Mouse (Mus musculus): Measurements from ENCODE around the gene S1pr3. TPM values are rescaled to one million over a fixed set of nuclear protein-coding genes. Genes with fewer than 3 reads are reported as not detected.
A peak's percentile ranks its signal among the peaks of the same experiment; 100 is the strongest.

S1pr3 gene
- total RNA-seq, 1 experiment from 2014 or later = 2.8 TPM

DNA sequence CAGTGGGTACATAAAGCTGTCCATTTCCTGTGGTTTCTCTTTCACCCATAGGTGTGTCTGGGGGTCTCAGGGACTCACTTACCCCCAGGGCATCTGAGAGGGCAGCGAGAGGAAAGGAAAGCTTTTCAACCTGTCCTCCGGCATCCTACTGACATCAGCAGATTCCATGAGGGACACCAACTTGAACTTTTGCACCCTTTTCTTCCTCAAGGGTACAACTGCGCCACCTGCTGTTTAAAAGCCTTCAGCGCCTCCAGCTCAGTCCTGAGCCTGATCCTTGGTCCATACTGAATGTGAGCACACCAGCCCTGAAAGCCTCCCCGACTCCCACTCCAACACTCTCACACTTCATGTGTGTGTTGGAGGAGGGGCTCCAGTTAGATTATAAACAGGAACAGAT lies 16.2 kb downstream of the S1pr3 start:
- peak; percentile 77 to 79 for ATAC-seq (replicated peaks in 1 of 2; ENCODE audit: insufficient read depth in 1 of 2, low FRiP score in 2 of 2, low TSS enrichment in 1 of 2, low read depth in 1 of 2, poor library complexity in 2 of 2, severe bottlenecking in 2 of 2)

DNA sequence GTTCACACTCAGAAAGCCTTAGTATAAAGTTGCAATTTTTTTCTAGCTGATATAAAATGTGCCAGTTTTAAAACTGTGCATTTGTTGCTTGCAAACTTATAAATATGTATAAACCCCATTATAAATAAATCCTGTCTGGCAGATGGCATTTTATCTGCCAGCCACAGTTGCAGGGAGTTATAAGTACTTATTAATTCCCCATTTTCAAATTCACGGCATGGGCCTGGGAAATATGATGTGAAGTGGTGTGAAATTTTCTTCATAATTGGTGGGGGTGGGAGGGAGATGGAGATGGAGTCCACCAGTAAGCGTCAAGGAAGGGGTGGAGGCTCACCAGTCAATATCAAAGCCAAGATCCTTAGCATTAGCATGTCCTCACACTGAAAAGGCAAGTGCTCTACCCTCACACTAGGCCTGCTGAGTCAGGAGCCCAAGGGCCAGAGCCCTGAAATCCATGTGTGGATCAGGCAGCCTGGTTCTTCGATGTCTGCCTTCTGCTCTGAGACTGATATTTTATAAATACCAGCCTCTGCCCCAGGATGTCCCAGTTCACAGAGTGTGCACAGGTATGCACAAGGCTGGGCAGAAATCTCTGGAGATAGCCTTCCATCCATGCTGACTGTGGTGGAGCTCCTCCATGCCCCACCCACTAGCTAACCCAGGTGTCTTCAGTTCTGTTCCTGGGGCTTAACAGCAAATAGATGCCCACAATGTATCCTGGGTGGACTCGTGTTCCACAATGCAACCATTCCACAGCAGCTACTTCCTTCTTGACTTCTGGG lies 17.4 kb downstream of the S1pr3 start:
- ATAC-seq (replicated peaks in 1 of 2; ENCODE audit: insufficient read depth in 1 of 2, low FRiP score in 2 of 2, low TSS enrichment in 1 of 2, low read depth in 1 of 2, poor library complexity in 2 of 2, severe bottlenecking in 2 of 2) = no peak

DNA sequence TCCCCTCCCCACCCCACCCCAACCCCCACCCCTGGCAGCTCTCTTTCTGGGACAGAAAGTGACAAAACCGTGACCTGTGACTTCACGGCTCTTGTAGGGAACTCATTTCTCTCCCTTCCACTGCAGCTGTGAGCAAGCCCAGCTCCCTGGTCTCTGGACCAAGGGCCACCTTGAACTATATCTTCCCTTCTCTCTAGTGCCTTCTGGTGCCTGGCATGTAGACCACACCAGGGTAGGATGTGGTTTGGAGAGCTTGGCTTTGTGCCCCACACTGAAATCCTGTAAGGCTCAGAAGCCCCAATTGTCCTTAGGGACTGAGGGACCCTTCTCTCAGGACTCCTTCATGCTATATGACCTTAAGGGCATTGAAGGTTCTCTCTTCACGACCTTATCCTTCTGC lies 24.9 kb downstream of the S1pr3 start:
- peak; percentile 46 to 51; a peak in 3 of 4 replicates for ATAC-seq (replicated peaks in 1 of 2; ENCODE audit: insufficient read depth in 1 of 2, low FRiP score in 2 of 2, low TSS enrichment in 1 of 2, low read depth in 1 of 2, poor library complexity in 2 of 2, severe bottlenecking in 2 of 2)

DNA sequence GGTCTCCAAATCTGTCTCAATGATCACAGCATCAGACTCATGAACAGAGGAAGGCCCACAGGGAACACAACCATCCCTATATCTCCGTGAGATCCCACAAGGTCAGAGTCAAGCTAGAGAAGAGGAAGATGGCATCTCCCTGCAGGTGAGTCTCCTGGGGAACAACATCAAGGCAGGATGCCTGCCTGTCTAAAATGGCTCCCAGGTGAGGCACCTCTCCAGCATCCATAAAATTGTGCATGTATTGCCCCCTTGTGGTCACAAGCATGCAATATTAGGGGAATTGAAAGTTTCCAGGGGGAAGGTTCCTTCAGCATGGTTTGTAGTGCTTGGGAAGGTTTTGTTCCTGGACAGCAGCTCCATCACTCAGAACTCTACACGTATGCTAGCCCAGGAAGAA lies 26.0 kb downstream of the S1pr3 start:
- peak in 1 of 2 experiments; percentile 32; a peak in 1 of 4 replicates for ATAC-seq (replicated peaks in 1 of 2; ENCODE audit: insufficient read depth in 1 of 2, low FRiP score in 2 of 2, low TSS enrichment in 1 of 2, low read depth in 1 of 2, poor library complexity in 2 of 2, severe bottlenecking in 2 of 2)

DNA sequence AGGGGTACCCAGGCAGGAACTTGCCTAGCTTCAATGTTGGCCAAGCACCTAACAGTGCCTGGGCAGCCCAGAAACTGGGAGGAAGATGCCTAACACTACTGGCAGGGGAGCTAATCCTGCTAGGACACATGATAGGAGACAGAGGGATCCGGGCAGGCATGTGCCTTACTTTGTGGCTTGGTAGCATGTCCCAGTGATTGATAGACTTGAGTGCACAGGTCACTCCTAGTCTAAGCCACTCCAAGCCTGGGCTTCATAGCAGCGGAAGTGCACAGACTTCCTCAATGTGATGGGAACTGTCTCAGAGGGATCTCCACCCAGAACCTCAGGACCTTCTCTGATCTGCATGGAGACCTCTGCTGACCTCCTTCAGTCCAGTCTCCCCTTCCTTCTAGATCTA lies 26.7 kb downstream of the S1pr3 start:
- no peak for ATAC-seq (replicated peaks in 1 of 2; ENCODE audit: insufficient read depth in 1 of 2, low FRiP score in 2 of 2, low TSS enrichment in 1 of 2, low read depth in 1 of 2, poor library complexity in 2 of 2, severe bottlenecking in 2 of 2)

DNA sequence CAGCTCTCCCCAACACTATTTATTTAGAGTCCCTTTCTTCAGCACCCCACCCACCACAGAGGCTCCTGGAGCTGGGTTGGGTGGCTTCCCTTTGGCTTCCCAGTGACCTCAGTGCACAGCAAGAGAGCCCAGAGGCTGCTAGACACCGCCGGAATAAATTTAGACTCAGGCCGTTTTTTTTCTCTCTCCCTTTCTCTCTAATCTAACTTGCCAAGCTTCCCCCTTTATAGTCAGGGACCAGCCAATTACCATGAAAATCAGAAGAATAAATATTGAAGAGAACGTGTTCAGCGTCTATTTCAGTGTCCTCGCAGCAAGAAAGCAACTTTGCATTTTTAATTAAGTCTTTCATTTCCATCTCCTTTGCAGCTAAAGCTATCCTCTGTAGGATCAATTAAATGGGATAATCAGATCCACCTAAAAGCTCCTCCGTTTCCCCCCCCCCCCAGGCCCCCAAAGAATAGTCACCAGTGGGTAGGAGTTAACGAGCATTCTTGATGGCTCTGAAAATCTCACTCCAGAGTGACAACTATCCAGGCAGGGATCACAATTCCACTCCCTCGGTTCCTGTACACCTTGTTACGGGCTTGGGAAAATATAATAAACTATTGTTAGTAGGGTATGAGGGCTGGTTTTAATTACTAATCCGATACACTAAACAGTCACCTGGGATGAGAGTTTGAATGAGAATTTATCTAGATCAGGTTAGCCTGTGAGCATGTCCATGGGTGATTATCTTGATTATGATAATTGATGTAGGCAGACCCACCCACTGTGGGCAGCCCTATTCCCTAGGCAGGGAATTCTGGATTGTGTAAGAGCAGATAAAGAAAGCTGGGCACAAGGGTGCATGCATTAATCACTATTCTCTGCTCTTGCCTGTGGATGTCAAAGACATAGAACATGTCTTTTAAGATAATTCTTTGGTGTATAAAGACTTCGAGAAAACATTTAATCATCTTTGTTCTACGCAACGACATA lies 29.0 kb downstream of the S1pr3 start:
- no peak for ATAC-seq (replicated peaks in 1 of 2; ENCODE audit: insufficient read depth in 1 of 2, low FRiP score in 2 of 2, low TSS enrichment in 1 of 2, low read depth in 1 of 2, poor library complexity in 2 of 2, severe bottlenecking in 2 of 2)

DNA sequence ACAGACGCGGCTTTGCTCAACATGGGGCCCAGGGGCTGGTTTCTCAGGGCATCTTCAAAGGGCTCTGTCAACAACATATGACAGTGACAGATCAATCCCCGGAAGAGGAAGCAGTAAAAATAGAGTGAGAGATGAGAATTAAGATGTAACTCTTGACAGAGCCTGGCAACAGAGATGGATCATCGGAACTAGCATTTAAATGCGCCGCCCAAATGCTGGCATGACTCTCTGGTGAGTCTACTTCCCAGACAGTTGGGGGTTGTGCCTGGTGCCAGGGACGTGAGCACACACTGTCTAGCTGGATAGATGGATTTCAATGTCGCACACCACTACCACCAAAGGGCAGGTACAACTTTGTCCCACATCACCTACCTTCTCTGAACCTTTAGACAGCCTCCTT lies 34.5 kb downstream of the S1pr3 start:
- no peak for ATAC-seq (replicated peaks in 1 of 2; ENCODE audit: insufficient read depth in 1 of 2, low FRiP score in 2 of 2, low TSS enrichment in 1 of 2, low read depth in 1 of 2, poor library complexity in 2 of 2, severe bottlenecking in 2 of 2)

DNA sequence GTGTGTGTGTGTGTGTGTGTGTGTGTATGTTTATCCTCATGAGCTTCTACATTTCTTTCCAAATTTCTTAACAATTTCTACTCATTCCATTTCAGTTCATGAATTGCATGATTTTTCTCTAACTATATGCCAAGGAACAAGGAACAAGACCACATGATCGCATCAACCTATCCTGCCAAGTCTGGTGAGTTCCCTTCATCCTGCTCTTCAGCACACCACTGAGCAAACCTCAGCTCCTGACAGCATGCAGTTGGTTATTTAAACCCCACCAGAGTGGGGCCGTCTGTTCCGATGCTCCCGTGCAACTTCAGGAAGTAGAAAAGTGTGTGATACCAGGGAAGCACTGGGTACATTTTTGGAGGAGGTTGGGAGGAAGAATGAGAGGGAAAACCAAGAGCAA lies 38.1 kb downstream of the S1pr3 start:
- no peak for ATAC-seq (replicated peaks in 1 of 2; ENCODE audit: insufficient read depth in 1 of 2, low FRiP score in 2 of 2, low TSS enrichment in 1 of 2, low read depth in 1 of 2, poor library complexity in 2 of 2, severe bottlenecking in 2 of 2)

DNA sequence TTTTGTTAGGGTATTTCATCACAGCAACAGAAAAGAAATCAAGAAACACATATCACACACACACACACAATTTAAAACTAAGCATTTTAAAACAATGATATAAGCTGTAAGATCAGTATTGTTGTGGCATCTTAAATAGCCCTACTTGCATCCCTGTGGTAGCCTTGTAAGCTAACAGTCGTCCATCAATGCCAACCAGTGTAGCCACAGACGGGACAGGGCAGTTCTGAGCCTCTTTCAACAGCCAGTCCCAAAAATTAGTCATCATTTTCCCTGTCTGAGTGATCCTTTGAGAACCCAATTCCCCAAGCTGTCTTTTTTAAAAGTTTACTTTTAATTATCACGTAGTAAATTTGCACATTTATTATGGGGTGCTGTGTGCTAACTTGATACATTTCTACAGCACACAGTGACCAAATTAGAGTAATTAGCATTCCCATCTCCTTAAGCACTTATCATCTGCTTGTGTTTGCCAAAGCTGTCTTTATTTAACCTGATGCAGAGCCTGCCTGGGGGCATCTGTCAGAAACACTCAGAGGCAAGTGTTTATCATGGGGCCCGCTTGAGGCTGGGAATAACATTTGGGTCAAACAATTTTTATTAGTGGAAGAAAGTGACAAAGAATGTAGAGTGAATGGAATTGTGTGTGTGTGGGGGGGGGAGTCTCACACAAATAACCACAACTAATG lies 47.9 kb downstream of the S1pr3 start:
- no peak for ATAC-seq (replicated peaks in 1 of 2; ENCODE audit: insufficient read depth in 1 of 2, low FRiP score in 2 of 2, low TSS enrichment in 1 of 2, low read depth in 1 of 2, poor library complexity in 2 of 2, severe bottlenecking in 2 of 2)

DNA sequence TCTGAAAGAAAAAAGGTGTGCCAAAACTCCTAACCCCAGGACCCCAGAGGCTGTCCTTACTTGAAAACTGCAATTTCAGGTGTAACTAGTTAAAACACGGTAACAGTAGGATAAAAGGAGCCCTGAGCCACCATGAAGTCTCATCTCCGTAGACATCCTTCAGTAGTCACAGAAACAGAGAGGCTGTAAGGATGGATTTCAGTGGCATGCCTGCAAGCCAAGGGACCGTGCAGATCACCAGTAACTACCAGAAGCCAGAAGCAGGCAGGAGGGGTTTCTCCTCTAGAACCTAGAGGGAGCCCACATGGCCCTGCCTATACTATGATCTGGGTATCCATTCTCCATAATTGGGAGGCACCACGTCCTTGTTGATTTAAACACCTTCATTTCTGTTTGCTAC lies 55.9 kb downstream of the S1pr3 start:
- no peak for ATAC-seq (replicated peaks in 1 of 2; ENCODE audit: insufficient read depth in 1 of 2, low FRiP score in 2 of 2, low TSS enrichment in 1 of 2, low read depth in 1 of 2, poor library complexity in 2 of 2, severe bottlenecking in 2 of 2)

DNA sequence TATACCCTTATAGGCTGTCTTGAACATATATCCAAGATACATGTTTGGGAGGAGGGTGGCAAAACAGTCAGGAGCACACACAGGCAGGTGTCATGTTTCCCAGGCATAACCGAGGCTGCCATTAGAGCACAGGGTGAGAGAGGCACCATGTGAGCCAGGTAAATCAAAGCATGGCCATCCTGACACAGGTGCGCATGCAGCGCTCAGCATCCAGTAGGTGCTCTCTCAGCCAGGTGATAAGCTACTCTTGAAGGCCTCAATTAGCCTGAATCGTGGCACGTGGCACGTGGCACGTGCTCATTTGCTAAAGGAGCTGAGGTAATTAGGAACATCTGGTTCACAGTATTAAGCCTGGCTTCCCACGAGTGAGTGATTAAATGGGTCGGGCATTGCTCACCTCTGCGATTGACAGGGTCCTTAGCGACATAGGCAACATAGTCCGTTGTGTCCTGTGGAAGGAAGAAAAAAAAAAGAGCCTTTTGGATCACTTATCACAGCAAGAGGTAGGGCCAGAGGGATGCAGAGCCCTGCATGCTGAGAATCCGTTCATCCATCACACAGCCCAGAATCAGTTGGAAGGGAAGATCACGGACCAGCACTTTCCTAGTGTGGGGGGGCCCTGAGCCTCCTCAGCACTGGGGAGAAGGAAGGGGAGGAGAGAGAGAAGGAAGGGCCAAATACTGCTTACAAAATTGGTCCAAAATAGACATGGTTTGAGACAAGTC lies 57.8 kb downstream of the S1pr3 start:
- no peak for ATAC-seq (replicated peaks in 1 of 2; ENCODE audit: insufficient read depth in 1 of 2, low FRiP score in 2 of 2, low TSS enrichment in 1 of 2, low read depth in 1 of 2, poor library complexity in 2 of 2, severe bottlenecking in 2 of 2)

DNA sequence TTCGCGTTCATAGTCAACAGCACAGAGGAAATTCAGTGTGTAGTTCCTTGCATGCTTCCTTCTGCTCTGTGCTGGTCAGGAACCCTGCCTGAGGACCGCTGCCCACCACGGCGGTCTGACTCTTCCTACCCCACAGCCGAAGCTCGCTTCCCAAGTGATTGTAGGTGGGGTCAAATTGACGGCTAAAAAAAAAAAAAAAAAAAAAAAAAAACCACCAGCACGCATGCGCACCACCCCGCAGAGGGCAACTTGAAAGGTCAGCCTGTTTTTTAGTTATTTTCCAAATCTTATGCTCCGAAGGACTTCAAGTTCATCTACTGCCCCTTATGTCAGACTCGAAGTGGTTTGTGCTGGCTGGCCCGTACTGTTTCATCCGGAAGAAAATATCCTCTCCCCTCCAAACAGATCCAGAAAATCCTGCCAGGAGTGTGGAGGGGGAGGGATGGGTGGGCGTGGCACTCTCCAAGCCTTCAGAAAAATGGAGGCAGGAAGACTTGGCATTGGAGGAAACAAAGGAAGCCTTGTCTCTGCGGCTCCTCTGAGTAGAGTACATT lies 60.3 kb downstream of the S1pr3 start:
- ATAC-seq (replicated peaks in 1 of 2; ENCODE audit: insufficient read depth in 1 of 2, low FRiP score in 2 of 2, low TSS enrichment in 1 of 2, low read depth in 1 of 2, poor library complexity in 2 of 2, severe bottlenecking in 2 of 2) = no peak

Other genes starting within 250 kb of the S1pr3 start
- 0.10 and 1.4 TPM in 2 replicates for gene Nxnl2, start 237.6 kb upstream of the S1pr3 start, total RNA-seq (2017)
- gene Shc3, start 160.8 kb downstream of the S1pr3 start, total RNA-seq (2017) = not detected in 2 replicates
- 102 and 128 TPM in 2 replicates for gene Cks2, start 236.6 kb downstream of the S1pr3 start, total RNA-seq (2017)
- 29.4 and 35.8 TPM in 2 replicates for gene Secisbp2, start 243.1 kb downstream of the S1pr3 start, total RNA-seq (2017)

All from hematopoietic stem cell, adult 5-6 weeks (primary cell).